Mouse (Mus musculus) E14TG2a.4 (cell line): Measurements from ENCODE around the gene Fars2.

ENCODE experiments used
- CTCF ChIP-seq: conservative IDR thresholded peaks from 2 replicates; pipeline ENCODE4 v1.5.1; 2014; ENCODE audit warnings: low read length
- NANOG ChIP-seq: IDR thresholded peaks from 2 replicates; pipeline ENCODE4 v1.6.1; 2014; ENCODE audit warnings: borderline replicate concordance, low read length, mixed read lengths
- POU5F1 ChIP-seq: IDR thresholded peaks from 2 replicates; pipeline ENCODE4 v1.6.1; 2014; ENCODE audit warnings: low read length, borderline replicate concordance

DNA sequence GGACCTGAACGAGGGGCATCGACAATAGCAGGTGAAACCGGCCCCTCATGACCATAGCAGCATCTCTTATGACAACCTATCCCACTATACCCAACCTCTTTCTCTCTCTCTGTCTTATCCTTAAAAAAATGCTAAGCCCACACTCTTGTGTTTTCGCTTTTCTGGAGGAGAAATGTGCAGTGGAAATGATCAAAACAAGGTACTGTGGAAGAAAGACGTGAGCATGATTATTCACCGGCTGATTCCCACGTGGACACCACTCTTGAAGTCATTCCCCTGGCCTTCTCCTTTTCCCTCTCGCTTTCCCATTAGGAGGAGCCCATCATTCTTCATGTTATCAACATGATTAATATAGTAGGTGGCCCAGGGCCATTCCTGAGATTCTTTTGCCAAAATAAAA lies 608.7 kb downstream of the Fars2 start:
- no peak for TF ChIP-seq CTCF
- TF ChIP-seq POU5F1: no peak
- TF ChIP-seq NANOG: no peak
